Mouse (Mus musculus) heart, adult 8-10 months (tissue): Measurements from ENCODE around the gene Olfr536. TPM values are rescaled to one million over a fixed set of nuclear protein-coding genes. Genes with fewer than 3 reads are reported as not detected.
"Not testable (repeated sequence)": the region's sequence is repeated elsewhere in the genome, so short reads cannot be mapped to it uniquely, and the experiment has no call there.

Experiments
- DNase-seq: peaks from one replicate; pipeline ENCODE4 v3.0.0; 2022; ENCODE audit warnings: low spot score
- total RNA-seq, 4 experiments: library from RNA; stranded (reverse); gene quantifications; 2 replicates each; pipeline ENCODE4 v1.2.4; 2022

The Olfr536 gene
- total RNA-seq = not detected

DNA sequence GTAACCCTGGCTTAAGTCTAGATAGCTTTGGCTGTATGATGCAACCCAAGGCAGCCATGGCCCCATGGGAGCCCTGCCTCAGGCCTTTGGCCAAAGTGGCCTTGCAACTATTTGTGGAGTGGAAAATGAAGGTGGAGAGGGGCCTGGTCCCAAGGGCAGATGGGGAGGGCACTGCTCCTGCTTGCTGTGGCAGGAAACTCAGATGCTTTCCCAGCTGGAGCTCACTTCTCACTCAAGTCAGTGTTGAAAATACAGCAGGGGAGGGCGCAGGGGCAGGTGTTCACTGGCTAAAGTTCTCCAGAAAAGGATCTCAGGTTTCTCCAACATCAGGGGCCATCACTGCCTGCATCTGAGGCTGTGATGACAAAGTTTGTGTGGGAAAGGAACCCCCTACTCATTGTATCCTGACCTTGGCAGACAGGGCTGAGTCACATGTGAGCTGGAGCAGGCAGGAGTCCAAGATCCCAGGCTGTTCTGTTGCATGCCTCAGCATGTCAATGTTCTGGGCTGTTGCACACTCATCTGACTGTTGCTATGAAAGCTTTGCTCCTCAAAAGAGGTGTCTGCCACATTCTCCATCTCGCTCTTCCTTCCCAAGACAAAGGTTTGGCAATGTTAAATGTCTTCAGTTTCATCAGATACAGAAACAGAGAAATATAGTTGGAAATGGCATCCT, at the start of gene Olfr536:
TSS of gene Olfr536 (minus strand) at position 51 of the 676 bp plus-strand sequence.
- not testable (repeated sequence) for DNase-seq

DNA sequence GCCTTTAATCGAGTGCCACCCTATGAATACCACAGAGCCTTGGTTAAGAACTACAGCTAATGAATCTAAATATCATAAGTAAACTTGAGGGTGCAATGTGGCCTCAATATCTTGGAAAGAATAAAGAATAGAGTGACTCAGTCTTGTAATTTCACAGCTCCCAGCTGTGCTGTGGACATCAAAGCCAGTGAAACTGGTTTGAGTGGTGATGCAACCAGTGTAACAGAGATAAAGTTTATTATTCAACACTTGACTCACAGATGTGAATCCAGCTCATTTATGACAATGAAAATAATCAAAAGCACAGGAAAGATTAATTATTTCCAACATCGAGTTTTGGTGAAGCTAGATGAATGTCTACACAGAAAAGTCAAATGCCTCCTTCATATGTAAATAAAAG, 32.5 kb upstream of the Olfr536 start:
- no peak for DNase-seq

GRCm38 (mm10) chr7:140494702-140495101, 12.5 kb downstream of the Olfr536 start:
- no peak for DNase-seq

- no peak for DNase-seq
Observed at GRCm38 (mm10) chr7:140494231-140494630, 13.0 kb downstream of the Olfr536 start.

DNA sequence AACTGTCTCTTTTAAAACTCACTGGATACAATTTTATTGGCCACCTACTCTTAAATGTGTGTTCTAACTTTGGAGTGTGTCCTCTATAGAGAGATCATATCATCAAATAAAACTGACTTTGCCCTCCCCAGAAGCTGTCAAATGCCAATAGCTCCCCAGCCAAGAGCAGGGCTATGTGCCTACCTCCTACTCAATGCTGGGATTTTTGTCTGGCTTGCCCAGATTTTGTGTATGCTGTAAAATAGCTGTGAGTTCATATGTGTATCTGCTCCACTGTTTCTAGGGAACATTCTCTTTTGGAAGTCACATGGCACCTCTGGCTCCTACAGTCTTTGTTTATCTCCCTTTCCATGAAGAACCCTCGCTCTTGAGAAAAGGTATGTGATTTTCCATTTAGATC, 18.2 kb downstream of the Olfr536 start:
- no peak for DNase-seq

GRCm38 (mm10) chr7:140483916-140484315, 23.3 kb downstream of the Olfr536 start, which contains the start of gene Olfr535:
Olfr535 (plus strand) TSS chr7:140484216.
- no peak for DNase-seq

GRCm38 (mm10) chr7:140478733-140479132, 28.5 kb downstream of the Olfr536 start:
- no peak for DNase-seq

DNA sequence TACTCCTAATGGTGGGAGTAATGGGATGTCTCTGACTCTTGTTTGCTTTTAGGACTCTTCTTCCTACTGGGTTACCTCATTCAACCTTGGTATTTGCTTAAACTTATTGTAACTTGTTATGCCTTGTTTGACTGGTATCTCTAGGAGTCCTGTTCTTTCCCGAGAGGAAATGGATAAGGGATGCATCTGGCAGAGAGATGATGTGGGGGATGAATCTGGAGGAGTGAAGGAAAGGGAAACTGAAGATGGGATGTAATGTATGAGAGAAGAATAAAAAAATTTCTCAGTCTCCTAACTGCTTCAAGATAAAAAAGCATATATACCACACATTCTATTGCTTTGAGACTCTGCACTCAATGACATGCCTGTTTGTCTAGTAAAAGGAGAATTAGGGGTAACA, 29.3 kb downstream of the Olfr536 start:
- DNase-seq = no peak

GRCm38 (mm10) chr7:140463070-140463469, 44.1 kb downstream of the Olfr536 start, which contains the start of gene Olfr533:
Olfr533 (plus strand) TSS chr7:140463370.
- DNase-seq = not testable (repeated sequence)

Other genes with a start within 250 kb of the Olfr536 start
- not detected for gene Olfr525, start 186.5 kb downstream of the Olfr536 start, total RNA-seq
- not detected for gene Olfr527, start 173.4 kb downstream of the Olfr536 start, total RNA-seq
- gene Olfr60, start 145.7 kb downstream of the Olfr536 start, total RNA-seq = not detected
- gene Olfr530, start 131.1 kb downstream of the Olfr536 start, total RNA-seq = not detected
- not detected for gene Olfr531, start 104.5 kb downstream of the Olfr536 start, total RNA-seq
- not detected for gene Olfr532, start 85.8 kb downstream of the Olfr536 start, total RNA-seq
- gene Olfr533, start 44.0 kb downstream of the Olfr536 start, total RNA-seq = not detected
- gene Olfr535, start 23.2 kb downstream of the Olfr536 start, total RNA-seq = not detected
- not detected for gene Olfr538, start 60.5 kb upstream of the Olfr536 start, total RNA-seq
- not detected for gene Olfr46, start 93.9 kb upstream of the Olfr536 start, total RNA-seq
- not detected for gene Olfr61, start 121.6 kb upstream of the Olfr536 start, total RNA-seq
- not detected for gene Olfr53, start 139.1 kb upstream of the Olfr536 start, total RNA-seq
- gene Olfr539, start 152.5 kb upstream of the Olfr536 start, total RNA-seq = not detected
- not detected for gene Olfr45, start 174.6 kb upstream of the Olfr536 start, total RNA-seq
- gene Olfr541, start 189.9 kb upstream of the Olfr536 start, total RNA-seq = not detected